Mouse (Mus musculus) ES-E14 (cell line): Measurements from ENCODE around the gene Gfod2. TPM values are rescaled to one million over a fixed set of nuclear protein-coding genes. Genes with fewer than 3 reads are reported as not detected.
A peak's percentile ranks its signal among the peaks of the same experiment; 100 is the strongest.

Experiments
- DNase-seq: peaks from one replicate; pipeline ENCODE4 v3.0.0-alpha.2; 2013; ENCODE audit warnings: low read depth, low spot score
- H3K27ac ChIP-seq: 2 replicates; pipeline ENCODE4 v1.5.1; 2012; ENCODE audit warnings: low read depth, mild to moderate bottlenecking, low read length, moderate library complexity, mixed read lengths; ENCODE audit not compliant: poor library complexity, insufficient read depth, severe bottlenecking
- H3K36me3 ChIP-seq: 2 replicates; pipeline ENCODE4 v1.6.1; 2012; ENCODE audit warnings: mild to moderate bottlenecking, low read length, moderate library complexity, mixed read lengths; ENCODE audit not compliant: control insufficient read depth, poor library complexity, insufficient read depth, severe bottlenecking
- H3K4me1 ChIP-seq, 2 experiments: fragments of 150-350 bp in 1 of 2; sonication (generic) in 1 of 2; 2 replicates each; pipeline ENCODE4 v1.6.1; 2012; ENCODE audit warnings: low read length in 2 of 2, mild to moderate bottlenecking in 1 of 2, mixed read lengths in 1 of 2; ENCODE audit not compliant: control insufficient read depth in 2 of 2, insufficient read depth in 2 of 2, poor library complexity in 1 of 2
- H3K4me3 ChIP-seq, 2 experiments: fragments of 150-350 bp in 1 of 2; sonication (generic) in 1 of 2; 2 replicates each; pipeline ENCODE4 v1.5.1; 2012; ENCODE audit warnings: low read length in 2 of 2, low read depth in 1 of 2, mild to moderate bottlenecking in 1 of 2, mixed read lengths in 1 of 2; ENCODE audit not compliant: insufficient read depth in 1 of 2, poor library complexity in 1 of 2, severe bottlenecking in 1 of 2
- H3K9ac ChIP-seq: 2 replicates; pipeline ENCODE4 v1.6.1; 2012; ENCODE audit warnings: low read depth, mild to moderate bottlenecking, low read length, mixed read lengths; ENCODE audit not compliant: poor library complexity, insufficient read depth, severe bottlenecking
- H3K9me3 ChIP-seq: fragments of 150-350 bp; sonication (generic); 2 replicates; pipeline ENCODE4 v1.6.1; 2012; ENCODE audit warnings: low read depth, mild to moderate bottlenecking, low read length; ENCODE audit not compliant: control insufficient read depth, insufficient read depth
- CHD2 ChIP-seq: IDR thresholded peaks from 2 replicates; pipeline ENCODE4 v1.6.1; 2014; ENCODE audit warnings: mild to moderate bottlenecking, low read depth, low read length, inconsistent platforms
- HCFC1 ChIP-seq: IDR thresholded peaks from 2 replicates; pipeline ENCODE4 v1.6.1; 2012; ENCODE audit warnings: low read length, inconsistent platforms, borderline replicate concordance; ENCODE audit not compliant: insufficient read depth
- MAFK ChIP-seq: IDR thresholded peaks from 2 replicates; pipeline ENCODE4 v1.6.1; 2014; ENCODE audit warnings: mild to moderate bottlenecking, low read depth, low read length, inconsistent platforms; ENCODE audit not compliant: insufficient read depth
- ZC3H11A ChIP-seq: IDR thresholded peaks from 2 replicates; pipeline ENCODE4 v1.6.1; 2012; ENCODE audit warnings: low read depth, mild to moderate bottlenecking, inconsistent platforms, low read length, borderline replicate concordance
- ZNF384 ChIP-seq: IDR thresholded peaks from 2 replicates; pipeline ENCODE4 v1.6.1; 2012; ENCODE audit warnings: low read depth, low read length, inconsistent platforms
- in situ Hi-C, 2 experiments: fragments of 600-800 bp; cut with MboI; formaldehyde crosslinking; loops; one replicate each; pipeline ENCODE4 v1.15.1; 2025; ENCODE audit warnings: low sequenced_read_pairs in 2 of 2, inconsistent platforms in 1 of 2; ENCODE audit not compliant: unreplicated experiment in 2 of 2
- total RNA-seq: library from RNA; depleted of rRNA; stranded (reverse); fragments of 300-350 nt; gene quantifications from 2 replicates; pipeline ENCODE4 v1.2.3, GENCODE M21; 2012

The Gfod2 gene
- total RNA-seq, 1 experiment = 11.0 TPM

DNA sequence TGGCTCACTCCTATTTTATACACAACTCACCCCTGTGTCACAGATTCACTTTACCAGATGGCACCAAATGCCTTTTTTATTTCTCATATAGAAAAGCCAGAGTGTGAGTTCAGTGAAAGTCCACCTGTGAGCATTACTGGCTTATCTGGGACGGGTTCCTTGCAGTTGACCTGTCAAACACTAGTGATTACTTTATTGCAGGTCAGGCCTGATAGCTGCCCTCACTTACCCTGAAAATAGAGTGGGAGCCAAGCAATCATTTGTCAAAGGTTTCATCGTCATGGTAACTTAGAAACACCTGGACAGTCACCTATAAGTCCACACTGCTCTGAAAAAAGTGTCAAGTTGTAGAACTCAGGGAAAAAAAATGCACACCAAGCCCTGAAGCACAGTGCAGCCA, 3.8 kb downstream of the Gfod2 start:
- Histone ChIP-seq H3K27ac (no peak overlapping the region), H3K9me3 (no peaks in the 10 kb centered on the region), H3K36me3 (no peaks in the 10 kb centered on the region), H3K4me1 (peaks cover 5 to 6% of the 10 kb centered on the region in 2 experiments; a peak in 2 of 4 replicates), H3K4me3 (no peak overlapping the region), H3K9ac (no peak overlapping the region)
- in situ Hi-C loops = no loop called here
- TF ChIP-seq CHD2 = no peak
- TF ChIP-seq HCFC1 = no peak
- TF ChIP-seq ZNF384 = no peak
- no peak for TF ChIP-seq ZC3H11A
- TF ChIP-seq MAFK = no peak
- no peak for DNase-seq

DNA sequence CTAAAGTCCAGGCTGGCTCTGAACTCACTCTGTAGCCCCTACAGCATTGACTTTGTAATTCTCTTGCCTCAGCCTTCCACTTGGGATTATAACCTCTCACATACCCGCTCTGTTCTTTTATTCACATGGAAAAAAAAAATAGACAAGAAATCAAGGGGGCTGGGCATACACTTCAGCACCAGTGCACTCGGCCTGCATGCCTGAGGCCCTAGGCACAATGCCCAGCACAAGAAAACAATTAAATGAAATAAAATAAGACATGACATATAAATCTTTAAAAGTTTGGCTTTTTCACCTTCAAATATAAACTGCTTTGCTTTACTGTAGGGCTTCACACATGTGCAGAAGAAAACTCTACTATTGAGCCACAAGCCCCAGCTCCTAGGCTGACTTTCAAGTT, 4.5 kb downstream of the Gfod2 start:
- in situ Hi-C loops = no loop called here
- Histone ChIP-seq H3K4me3 (no peak overlapping the region), H3K9me3 (no peaks in the 10 kb centered on the region), H3K27ac (no peak overlapping the region), H3K4me1 (peaks cover 5 to 6% of the 10 kb centered on the region in 2 experiments; a peak in 2 of 4 replicates), H3K36me3 (no peaks in the 10 kb centered on the region), H3K9ac (no peak overlapping the region)
- no peak for DNase-seq
- no peak for TF ChIP-seq CHD2
- TF ChIP-seq HCFC1 = no peak
- no peak for TF ChIP-seq MAFK
- no peak for TF ChIP-seq ZNF384
- no peak for TF ChIP-seq ZC3H11A

DNA sequence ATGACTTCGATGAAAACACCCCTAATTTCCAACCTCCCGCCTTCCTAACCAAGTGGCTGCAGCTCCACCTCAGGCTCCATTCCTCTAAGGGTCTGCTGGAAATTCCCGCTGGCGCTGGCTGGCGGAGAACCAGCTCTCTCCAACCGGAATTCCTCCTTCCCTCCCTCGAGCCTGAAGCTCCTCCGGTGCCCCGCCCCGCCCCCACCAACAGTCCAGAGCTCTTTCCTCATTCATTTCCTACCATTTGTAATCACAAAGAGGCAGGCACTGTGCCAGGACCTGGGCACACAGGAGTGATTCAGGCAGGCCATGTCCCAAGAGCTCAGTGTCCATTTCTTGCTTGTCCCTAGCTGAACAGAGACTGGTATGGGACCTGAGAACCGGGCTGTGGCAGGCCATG, 7.9 kb downstream of the Gfod2 start:
- H3K4me3 ChIP-seq = no peak overlapping the region
- in situ Hi-C loops = no loop called here

DNA sequence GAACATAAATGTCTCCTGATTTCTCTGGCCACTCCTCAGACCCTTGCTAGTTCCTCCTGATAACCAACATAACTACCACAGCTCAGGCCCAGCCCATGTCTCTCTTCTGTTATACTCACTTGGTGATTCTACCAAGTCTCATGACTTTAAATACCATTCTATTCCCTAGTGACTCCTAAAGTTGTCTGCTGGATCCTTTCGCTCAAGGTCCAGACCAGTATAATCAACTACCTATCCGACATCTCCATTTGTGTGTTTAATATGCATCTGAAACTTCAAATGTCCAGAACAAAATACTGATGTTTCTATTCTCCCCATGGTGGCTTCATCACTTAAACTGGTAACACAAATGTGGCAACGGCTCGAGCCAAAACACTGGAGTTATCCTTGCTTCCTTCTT, 15.2 kb downstream of the Gfod2 start:
- Histone ChIP-seq H3K9me3 (no peaks in the 10 kb centered on the region), H3K9ac (no peak overlapping the region), H3K36me3 (no peaks in the 10 kb centered on the region), H3K4me1 (peaks cover 0 to 3% of the 10 kb centered on the region in 2 experiments; a peak in 1 of 4 replicates), H3K27ac (no peak overlapping the region), H3K4me3 (no peak overlapping the region)
- TF ChIP-seq CHD2 (no peak), MAFK (no peak), ZNF384 (no peak), ZC3H11A (no peak), HCFC1 (no peak)
- DNase-seq = no peak
- in situ Hi-C loops = no loop called here

More for the DNA sequence above, 7.9 kb downstream of the Gfod2 start:
- peak; percentile 40 for DNase-seq
- Histone ChIP-seq H3K36me3 (no peaks in the 10 kb centered on the region), H3K4me1 (peaks cover 2 to 6% of the 10 kb centered on the region in 2 experiments; a peak in 2 of 4 replicates), H3K27ac (no peak overlapping the region), H3K9ac (peak overlapping the region; percentile 12; the same call in 1 of the 2 replicates), H3K9me3 (no peaks in the 10 kb centered on the region)
- no peak for TF ChIP-seq MAFK
- no peak for TF ChIP-seq ZNF384
- TF ChIP-seq CHD2 = no peak
- TF ChIP-seq ZC3H11A = no peak
- no peak for TF ChIP-seq HCFC1

DNA sequence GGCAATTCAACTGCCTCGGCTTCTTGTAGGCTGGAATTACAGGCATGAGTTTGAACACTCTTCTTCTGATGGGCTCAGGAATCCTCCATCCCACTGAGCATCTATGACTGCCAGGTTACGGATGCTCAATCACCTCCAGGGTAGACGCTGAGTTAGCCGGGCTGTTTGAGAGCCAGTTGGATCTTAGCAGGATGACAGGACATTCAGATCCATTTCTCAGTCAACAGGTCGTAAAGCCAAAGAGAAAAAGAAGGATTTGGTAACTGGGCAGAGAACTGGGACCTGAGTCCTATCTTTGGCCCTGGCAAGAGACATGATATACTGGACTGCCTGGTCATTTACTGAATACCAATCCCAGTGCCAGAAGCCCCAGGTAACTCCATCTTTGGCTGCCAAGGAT, 19.2 kb downstream of the Gfod2 start:
- TF ChIP-seq MAFK (no peak), CHD2 (no peak), ZC3H11A (no peak), ZNF384 (no peak), HCFC1 (no peak)
- H3K4me1 ChIP-seq = no peaks in the 10 kb centered on the region
- no peaks in the 10 kb centered on the region for H3K9me3 ChIP-seq

More for the DNA sequence above, 19.2 kb downstream of the Gfod2 start:
- Histone ChIP-seq H3K4me3 (no peak overlapping the region), H3K36me3 (no peaks in the 10 kb centered on the region), H3K9ac (no peak overlapping the region), H3K27ac (no peak overlapping the region)
- DNase-seq = no peak
- in situ Hi-C loops = no loop called here
